Mouse (Mus musculus) left cerebral cortex, postnatal 4 days (tissue): Measurements from ENCODE around the gene Tespa1. TPM values are rescaled to one million over a fixed set of nuclear protein-coding genes. Genes with fewer than 3 reads are reported as not detected.
"Not testable (repeated sequence)": the region's sequence is repeated elsewhere in the genome, so short reads cannot be mapped to it uniquely, and the experiment has no call there.

ENCODE experiments used
- DNase-seq: peaks from one replicate; pipeline ENCODE4 v3.0.0-alpha.2; 2022
- intact Hi-C: fragments of 180-260 bp; cut with DNase I; formaldehyde crosslinking; loops from one replicate; pipeline ENCODE4 v1.15.1; 2025
- total RNA-seq, 2 experiments: library from RNA; stranded (reverse); gene quantifications; 2 replicates each; pipeline ENCODE4 v1.2.3; 2021

Gene Tespa1
- 1 to 10 TPM in 1 of 2 experiments, under 1 TPM in 1; 0.56 to 2.6 TPM for total RNA-seq

DNA sequence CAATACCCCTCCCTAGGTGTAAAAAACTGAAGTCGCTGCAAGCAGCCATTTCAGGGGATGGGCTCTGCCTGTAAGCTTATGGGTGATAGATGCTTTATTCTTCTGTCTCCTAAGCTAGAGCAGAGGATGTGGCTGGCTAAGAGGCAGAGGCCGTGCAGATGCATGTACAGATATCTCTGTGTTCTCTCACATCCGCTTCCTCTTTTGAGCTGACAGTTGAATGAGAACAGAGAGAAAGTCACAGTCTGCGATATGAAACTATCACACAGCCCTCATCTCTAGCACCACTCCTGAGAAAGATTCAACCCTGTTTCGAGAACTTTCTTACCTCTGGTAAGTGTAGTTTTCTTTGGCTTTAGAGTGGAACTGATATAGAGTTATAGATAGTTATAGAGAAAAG, at the start of gene Tespa1:
Gene Tespa1, plus strand, starts transcription at position 234 of the 400 bp plus-strand sequence.
- no peak for DNase-seq
- intact Hi-C loops = no loop called here

DNA sequence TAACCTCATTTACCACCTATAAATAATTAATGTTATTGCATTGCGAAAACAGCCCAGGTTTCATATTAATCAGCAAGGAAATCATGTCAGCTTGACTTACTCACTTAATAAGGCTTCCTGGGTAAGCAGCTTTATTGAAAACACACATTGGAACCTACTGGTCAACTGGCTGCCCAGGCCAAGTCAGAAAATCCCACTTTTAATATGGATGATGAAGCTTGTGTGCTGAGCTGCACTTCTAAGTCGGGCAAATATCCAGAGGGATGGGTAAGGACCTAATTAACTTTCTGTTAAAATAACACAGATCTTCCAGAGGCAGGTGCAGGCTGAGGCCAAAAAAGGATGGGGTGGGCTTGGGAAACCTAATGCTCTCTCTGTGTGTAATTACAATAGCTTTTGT, 46.9 kb upstream of the Tespa1 start:
- DNase-seq = no peak
- intact Hi-C loops = no loop called here

DNA sequence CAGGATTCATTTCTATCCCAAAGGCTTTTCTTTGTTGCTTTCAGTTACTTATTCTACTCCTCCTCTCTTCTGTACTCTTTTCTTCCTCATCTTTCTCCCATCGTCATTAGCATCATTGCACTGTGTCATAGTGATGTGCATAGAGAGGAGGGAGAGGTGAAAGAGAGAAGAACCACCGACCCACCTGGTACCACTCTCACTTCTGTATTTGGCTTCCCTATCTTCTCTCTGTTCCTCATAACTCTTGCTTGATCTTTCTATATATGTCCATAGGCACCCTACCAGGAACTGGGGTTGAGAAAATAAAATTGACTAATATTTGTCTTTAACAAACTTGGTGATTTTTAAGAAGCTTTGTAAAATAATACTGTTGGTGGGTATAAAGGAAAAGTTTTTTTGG, 46.2 kb upstream of the Tespa1 start:
- intact Hi-C loops = no loop called here
- no peak for DNase-seq

DNA sequence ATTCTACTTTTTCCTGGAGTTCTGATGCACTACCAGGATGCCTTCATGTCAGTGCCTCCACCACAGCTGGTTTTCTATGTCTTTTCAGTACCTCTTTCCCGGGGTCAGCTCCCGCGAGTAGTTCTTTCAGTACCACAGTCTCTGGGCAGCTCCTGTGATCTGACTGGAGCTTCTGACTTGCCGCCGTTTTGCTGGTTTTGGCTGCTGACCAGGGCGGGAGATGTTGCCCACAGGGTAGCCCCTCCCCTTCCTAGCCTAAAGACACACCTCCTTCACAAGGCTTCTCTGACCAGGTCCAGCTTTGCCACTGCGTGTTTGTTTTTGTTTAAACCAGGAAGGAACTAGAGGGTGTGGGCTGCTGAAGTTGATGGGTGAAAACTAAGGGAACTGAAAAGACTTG, 42.6 kb upstream of the Tespa1 start, which contains the start of gene Neurod4:
Gene Neurod4, minus strand, starts transcription at position 175 of the 400 bp plus-strand sequence.
- DNase-seq = peak; percentile 79
- intact Hi-C loops = no loop called here

DNA sequence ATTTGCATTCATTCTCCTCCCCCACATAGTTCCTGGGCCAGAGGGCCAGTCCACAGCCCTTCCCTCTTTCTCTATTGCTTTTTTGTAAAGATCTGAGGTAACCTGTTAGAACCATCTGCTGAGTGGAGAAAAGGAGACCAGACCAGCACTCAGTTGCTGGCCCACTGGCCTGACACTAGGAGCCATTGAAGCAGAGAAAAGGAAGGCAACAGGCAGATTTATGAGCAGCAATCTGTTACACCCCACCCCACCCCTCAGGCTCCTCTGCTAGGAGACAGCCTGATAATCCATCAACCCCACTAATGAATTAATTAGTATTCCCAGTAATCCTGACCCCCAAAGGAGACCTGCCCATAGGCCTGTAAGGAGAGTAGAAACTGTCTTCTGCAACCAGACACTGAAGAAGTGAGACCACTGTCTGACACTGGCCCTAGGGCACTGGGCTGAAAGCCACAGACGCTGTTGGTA, 40.7 kb upstream of the Tespa1 start:
- intact Hi-C loops = no loop called here

DNA sequence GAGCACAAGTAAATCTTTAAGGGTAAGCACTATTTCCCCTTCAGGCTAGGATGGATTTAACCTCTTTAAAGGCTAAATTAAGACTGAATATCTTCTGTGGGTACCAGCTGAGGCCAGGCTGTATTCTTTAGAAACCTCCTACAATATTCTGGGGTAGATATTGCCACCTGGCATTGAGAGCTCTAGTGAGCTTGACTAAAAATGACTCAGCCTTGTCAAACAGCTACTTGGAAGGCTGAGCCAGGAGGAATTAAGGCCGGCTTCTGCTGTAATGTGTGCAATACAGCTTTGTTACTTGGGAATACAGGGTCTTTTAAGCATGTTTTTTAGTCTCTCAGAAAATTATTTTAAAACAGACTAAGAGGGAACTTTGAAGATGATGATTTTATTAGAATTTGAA, 35.5 kb upstream of the Tespa1 start:
- no peak for DNase-seq

More for the DNA sequence above, 40.7 kb upstream of the Tespa1 start:
- peak; percentile 46 for DNase-seq

DNA sequence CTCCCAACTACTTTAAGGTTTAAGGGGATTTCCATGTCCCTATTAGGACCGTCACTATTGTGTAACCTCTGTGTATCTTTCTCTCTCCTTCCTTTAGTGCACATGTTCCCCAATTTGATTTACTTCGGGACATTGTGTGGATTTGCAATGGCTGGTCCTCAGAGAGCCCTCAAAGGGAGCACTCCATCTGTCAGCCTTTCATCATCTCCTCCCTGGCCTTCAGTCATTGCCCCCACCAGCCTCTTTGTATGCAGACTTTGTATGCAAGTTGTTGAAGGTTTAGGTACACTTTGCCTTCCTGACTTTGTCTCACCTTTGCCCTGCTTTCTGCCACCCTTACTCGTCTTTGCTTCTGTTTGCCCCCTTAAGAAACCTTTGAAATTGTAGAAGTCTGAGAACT, 34.7 kb upstream of the Tespa1 start:
- no peak for DNase-seq
- intact Hi-C loops = no loop called here

More for the DNA sequence above, 35.5 kb upstream of the Tespa1 start:
- intact Hi-C loops = no loop called here

DNA sequence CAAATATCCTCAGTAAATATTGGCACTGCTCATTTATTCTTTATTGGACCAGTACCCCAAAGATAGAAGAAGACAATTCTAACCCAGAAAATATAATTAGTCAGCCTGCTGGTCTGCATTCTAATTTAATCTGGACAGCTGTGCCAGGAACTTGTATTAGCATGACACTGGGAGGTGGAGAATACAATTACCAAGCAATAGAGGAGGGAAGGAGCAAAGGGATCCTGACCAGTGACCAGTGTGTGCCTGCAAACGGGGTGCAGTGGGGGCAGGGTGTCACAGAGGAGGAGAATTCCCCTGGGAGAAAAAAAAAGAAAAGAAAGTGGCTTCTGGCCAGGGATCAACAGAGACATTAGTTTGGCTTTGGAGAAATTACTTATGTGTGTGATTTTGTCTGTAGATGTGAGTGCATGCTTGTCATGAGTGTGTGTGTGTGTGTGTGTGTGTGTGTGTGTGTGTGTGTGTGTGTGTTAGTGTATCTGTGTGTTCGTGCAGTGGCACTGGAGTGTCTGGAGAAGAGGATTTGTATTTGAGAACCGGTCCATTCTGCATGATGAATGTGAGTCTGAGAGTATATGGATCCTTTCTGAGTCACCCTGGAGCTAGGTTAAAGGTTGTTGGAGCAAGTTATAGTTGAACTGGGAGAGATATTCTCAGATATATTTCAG, 28.8 kb upstream of the Tespa1 start:
- intact Hi-C loops = no loop called here
- peak; percentile 6 for DNase-seq

DNA sequence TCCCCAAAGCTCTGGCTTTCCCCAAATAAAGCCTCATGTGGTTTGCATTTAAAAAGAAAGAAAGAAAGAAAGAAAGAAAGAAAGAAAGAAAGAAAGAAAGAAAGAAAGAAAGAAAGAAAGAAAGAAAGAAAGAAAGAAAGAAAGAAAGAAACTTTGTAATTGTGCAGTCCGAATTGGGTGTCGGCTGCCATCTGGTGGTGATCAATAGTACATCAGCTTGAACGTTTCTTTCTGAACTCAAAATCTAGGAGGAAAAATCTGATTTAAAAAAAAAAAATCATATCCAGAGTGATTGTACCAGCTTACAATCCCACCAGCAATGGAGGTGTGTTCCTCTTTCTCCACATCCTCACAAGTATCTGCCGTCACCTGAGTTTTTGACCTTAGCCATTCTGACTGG, 23.9 kb upstream of the Tespa1 start:
- intact Hi-C loops = loop anchor here (2.0 kb wide), 1 partner anchor 70 kb away; no protein-coding TSS in a partner anchor
- peak; percentile 20 for DNase-seq

DNA sequence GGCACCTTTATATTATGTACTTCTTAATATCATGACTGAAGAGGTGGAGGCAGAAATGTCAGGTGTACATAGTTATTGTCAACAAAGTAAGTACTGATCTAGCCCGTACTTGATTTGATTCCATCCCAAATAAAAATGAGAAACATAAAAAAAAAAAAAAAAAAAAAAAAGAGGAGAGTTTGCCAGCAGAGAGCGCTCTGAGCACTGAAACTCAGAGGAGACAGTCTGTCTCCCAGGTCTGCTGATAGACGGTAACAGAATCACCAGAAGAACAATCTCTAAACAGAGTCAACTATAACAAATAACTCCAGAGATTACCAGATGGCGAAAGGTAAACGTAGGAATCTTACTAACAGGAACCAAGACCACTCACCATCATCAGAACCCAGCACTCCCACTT, 18.5 kb upstream of the Tespa1 start:
- intact Hi-C loops, DNase-seq: not testable (repeated sequence)

DNA sequence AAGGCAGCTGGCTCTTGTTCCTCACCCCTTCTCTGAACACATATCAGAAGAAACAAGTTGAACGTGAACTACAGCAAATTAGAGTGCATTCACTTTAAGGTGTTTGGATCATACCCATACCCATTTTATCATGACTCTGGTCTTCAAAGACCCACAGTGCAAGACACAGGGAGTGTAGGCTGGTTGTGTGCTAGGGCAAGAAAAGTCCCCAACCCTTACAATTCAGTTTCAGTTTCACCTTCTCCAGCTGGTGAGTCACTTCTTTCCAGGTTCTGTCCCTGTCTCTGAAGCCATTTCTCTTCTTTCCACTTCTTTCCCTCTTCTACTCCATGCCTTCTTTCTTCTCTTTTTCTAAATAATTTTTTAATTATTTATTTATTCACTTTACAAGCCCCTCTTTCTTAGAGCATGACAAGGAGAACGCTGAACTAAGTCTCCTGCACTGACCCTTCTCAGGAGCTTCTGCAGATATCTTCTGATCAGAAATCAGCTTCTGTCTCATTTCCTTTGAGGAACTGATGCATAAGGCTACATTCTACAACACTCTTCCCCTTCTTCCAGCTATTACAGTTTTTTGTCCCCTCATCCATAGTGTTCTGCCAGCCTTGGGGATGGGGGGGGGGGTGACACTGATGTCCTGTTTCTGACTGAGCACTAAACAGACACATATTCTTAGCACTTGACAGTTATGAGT, 11.0 kb upstream of the Tespa1 start:
- intact Hi-C loops = no loop called here
- DNase-seq = no peak

DNA sequence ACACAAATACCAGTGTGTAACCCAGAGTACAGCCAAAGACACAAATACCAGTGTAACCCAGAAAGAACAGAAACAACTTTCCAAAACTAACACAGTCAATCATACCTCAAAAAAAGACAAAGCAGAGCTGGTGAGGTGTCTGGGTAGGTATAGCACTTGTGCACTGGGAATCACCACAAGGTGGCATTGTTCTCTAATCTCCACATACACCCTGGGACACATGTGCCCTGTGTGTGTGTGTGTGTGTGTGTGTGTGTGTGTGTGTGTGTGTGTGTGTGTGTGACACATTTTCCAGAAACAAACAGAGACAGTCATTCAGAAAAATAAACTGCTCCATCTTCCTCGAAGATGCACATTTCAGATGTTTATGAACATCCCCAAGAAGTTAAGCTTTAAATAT, 9.1 kb upstream of the Tespa1 start:
- no peak for DNase-seq
- intact Hi-C loops = no loop called here

DNA sequence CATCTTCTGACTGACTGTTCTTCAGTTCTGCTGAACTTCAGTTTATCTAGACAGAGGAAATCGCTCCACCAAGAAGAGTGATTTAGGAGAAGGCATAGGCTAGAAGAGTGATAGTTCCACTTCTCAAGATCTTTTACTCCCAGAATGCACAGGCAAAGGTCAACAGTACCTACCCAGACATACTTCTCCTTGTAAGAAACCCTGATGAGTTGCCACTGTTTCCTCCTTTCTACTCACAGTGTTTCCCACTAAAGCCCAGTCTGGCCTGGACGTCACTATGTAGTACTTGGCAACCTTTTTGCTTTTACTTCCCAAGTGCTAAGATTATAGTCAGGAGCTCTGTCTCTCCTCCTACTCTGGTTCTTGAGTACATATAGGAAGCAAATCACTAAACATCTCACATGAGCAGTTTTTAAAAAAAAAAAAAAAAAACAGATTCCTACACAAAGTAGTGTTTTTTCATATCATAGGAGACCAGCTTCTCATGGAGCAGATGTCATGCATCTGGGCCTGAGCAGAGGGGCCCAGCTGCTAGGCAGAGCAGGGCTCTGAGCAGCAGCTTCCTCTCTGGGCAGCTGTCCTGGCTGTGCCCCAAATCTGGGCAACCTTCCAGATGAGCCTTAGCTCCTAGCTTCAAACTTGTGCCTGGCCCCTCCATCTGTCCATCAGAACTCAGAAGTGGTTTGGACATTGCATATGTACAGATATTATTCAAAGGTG, 8.4 kb upstream of the Tespa1 start:
- intact Hi-C loops = no loop called here
- peak; percentile 73 for DNase-seq

DNA sequence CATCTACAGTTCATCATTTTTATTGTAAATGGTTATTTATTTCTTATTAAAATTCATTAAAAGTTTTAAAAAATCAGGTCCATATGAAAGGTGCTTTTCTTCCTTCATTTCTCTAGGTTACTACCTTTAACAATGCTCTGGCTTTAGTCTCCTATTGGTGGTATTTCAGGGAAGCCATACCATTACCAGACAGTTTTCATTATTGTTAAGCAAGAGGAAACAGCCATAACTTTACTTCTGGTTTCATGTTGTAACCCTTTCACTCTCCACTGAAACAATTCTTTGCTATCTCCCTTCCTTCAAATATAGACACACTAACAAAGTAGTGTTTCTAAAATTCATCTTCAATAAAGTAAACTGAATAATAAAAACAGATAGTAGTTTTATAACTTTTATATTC, 6.8 kb upstream of the Tespa1 start:
- intact Hi-C loops = no loop called here
- DNase-seq = no peak

DNA sequence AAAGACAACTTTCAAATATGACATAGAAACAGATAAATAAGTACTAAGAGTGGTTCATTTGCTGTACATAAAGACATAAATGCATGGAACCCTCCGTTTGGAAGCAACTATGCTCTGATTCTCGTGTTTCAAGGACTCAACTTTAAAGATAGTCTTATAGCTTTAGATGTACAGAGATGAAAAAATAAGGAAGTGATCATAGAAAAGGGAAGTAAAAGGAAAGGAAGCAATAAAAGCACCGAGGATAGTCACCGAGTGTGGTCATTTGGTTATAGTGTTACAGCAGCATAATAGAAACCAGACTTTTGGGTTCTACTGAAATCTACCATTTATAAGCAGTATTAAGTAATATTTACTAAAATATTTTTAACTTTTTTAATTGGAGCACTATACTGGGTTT, 4.0 kb upstream of the Tespa1 start:
- intact Hi-C loops = no loop called here
- no peak for DNase-seq

DNA sequence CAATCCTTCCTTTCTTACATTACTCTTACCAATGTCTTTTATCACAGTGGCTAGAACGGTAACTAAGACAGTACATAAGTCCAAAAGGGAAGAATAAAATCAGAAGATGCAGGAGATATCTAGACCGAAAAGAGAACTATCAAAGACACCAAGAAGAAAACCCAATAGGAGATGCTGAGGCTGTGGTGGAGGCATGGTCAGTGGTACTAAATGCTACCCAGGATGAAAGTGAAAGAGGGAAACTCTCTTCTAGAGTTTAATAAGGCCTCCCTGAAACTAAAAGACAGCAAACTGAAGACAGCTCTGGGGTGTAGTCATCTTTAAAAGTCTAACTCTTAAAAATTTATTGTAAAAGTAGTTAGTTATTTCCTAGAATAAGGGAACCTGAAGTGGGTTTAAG, 2.0 kb upstream of the Tespa1 start:
- no peak for DNase-seq
- intact Hi-C loops = no loop called here

DNA sequence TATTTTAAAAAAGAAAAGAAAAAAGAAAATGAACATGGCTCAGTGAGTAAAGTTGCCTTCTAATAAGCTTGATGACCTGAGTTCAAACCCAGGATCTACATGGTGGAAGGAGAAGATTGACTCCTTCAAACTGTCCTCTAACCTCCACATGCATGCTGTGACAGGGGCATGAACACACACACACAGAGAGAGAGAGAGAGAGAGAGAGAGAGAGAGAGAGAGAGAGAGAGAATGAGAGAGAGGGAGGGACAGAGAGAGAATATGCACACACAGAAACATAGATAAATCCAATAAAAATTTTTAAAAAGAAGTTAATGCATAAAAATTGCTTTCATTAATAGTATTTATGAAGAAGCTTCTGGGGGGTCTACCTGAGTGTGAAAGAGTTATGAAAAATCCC, 608 bp upstream of the Tespa1 start:
- DNase-seq = no peak
- intact Hi-C loops = no loop called here

DNA sequence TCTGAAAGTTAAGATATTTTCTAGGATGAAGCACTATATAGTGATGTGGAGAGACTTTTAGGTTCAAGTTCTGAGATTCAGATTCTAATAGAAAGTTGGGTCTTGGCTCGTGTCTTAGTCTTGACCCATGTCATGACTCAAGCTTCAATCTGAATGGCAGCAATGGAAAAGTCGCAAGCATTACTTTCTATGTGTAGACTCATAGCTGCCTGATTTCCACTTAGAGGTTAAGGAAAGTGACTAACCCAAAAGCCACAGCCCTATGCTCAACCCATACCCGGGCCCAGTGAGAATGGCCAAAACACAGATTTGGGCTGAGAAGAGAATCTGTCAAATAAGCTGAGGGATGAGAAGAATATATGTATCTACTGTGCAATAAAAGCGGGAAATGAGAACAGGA, 1.6 kb downstream of the Tespa1 start:
- intact Hi-C loops = no loop called here
- no peak for DNase-seq

DNA sequence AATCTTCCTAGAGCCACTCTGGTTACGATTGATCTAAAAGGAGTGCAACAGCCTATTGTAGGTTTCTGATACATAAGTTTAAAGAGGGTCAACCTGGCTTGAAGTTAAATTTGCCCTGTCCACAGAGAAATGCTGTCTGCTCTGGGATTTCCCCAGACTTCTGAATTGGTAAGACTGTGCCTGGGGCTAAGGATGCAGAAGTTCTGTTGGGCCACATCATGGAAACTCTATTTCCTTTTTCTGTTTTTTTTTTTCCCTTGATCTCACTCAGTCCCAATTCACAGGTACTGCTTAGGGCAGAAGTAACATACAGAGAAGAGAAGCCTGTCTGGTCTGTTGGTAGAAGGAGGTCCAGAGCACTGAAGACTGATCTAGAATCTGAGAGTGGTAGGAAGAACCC, 8.0 kb downstream of the Tespa1 start:
- intact Hi-C loops = no loop called here
- DNase-seq = no peak

DNA sequence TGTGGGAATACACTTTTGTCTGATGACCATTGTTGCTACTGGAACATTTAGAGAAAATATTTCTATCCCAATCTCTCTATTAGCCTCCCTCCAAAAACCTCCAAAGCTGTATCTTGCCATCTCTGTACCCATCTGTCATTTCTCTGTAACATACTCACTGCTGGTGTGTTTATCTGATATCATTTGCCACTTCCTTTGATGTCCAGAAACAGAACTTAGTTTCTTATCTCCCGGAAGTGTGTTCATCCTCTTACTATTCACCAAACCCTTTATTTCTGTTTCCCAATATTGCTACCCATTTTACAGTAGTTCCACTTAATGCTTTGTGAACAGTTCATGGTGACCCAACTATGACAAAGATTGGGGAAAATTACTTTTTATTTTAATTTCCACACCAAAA, 13.7 kb downstream of the Tespa1 start:
- DNase-seq = no peak
- intact Hi-C loops = no loop called here

DNA sequence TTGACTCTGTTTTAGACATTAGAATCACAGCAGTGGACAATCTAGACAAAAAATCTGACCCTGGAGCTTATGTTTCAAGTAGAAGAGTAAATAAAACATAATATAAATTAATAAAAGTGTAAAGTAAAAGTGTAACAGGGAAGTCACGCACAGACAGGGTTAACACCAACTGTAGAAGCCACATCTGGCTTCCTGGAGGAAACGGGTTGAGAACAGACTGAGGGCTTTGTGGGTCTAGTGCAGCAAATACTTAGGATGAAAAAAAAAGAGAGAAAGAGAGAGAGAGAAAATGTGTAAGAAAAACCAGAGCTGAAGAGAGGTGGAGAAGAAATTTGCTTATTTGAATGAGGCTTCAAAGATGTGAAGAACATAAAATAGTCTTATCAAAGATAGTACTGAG, 14.9 kb downstream of the Tespa1 start:
- no peak for DNase-seq
- intact Hi-C loops = no loop called here

DNA sequence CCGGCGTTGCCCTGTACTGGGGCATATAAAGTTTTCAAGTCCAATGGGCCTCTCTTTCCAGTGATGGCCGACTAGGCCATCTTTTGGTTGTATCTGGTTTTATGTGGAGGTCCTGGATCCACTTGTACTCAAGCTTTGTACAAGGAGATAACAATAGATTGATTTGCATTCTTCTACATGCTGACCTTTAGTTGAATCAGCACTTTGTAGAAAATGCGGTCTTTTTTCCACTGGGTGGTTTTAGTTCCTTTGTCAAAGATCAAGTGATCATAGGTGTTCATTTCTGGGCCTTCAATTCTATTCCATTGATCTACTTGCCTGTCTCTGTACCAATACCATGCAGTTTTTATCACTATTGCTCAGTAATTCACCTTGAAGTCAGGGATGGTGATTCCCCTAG, 17.4 kb downstream of the Tespa1 start:
- intact Hi-C loops, DNase-seq: not testable (repeated sequence)
